Mouse (Mus musculus) neutrophil, adult 5-6 weeks (primary cell): ENCODE measurements around the gene Epb41l5. TPM values are rescaled to one million over a fixed set of nuclear protein-coding genes. Genes with fewer than 3 reads are reported as not detected.

Experiments
- ATAC-seq: fragments of 151-379, 151-347 bp; 2 replicates; pipeline ENCODE4 v1.8.0; 2017; ENCODE audit warnings: mild to moderate bottlenecking, moderate TSS enrichment; ENCODE audit not compliant: insufficient number of reproducible peaks, poor library complexity, low FRiP score, severe bottlenecking; ENCODE audit errors: extremely low read depth
- total RNA-seq: library from RNA; stranded (forward); fragments of 200-1000 nt; gene quantifications from 2 replicates; pipeline ENCODE4 v1.2.3, GENCODE M21; 2017

Epb41l5 gene
- total RNA-seq, 1 experiment from 2014 or later: 2.9 TPM

DNA sequence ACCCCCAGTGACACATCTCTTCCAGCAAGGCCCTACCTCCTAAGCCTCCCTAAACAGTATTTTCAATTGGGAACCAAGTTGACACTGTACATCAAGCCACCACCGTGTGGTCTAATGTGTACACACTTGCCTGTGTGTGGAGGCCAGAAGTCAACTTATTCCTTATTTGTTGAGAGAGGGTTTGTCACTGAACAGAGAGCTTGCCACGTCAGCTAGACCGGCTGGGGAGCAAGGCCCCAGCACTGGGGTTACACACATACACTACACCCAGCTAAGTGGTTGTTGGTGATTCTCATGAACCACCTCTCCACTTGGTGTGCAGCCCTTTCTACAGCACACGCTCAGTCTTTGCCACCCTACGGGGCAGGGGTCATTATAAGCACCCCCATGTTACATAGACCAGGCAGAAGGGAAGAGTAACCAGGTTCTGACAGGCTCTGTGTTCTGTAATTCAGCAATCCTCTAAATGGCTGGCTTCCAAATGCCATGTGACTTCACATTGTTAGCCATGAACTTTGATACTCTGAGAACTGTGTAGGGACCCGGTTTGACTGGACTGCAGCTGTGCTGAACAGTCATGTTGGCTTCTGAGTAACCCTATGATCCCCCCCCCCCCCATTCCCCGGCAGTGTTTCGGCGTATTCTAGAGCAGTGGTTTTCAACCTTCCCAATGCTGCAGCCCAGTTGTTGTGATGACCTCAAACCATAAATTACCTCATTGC is 107.8 kb downstream of the Epb41l5 start:
- ATAC-seq: no peak

DNA sequence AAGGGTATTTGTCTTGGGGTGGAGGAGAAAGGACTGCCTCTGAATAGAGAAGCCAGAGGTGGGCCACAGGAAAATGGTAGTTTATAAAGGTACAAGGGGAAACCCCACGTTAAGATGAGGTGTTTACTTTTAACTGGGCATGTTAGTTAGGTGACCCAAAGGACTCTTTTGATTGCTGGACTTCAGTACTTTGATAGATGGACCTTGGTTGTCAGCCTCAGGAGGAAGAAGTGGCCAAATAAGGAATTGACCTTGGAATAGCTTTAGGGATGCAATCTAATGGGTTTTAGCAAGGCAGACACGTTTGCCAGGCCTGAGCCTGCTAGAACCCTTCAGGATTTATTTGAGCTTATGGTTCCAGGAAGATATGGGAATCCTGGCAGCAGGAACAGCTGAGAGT is 109.5 kb downstream of the Epb41l5 start:
- no peak for ATAC-seq

DNA sequence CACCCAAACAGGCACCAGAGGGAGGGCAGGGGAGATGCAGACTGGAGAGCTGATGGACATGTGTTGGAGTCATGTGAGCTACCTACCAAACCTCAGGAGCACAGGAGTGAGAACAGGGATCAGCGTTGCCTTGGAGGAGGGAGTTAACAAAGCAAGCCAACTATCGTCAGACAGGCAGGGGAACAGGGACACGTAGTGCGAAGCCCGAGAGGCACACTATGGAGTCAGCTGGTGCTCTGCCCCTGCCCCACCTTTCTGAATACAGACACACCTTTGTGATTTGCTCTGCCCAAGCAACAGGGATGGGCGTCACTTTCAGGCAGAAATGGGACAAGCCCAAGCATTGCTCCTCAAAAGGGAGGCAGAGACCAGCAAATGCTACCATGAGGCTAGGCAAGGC is 111.1 kb downstream of the Epb41l5 start:
- no peak for ATAC-seq

DNA sequence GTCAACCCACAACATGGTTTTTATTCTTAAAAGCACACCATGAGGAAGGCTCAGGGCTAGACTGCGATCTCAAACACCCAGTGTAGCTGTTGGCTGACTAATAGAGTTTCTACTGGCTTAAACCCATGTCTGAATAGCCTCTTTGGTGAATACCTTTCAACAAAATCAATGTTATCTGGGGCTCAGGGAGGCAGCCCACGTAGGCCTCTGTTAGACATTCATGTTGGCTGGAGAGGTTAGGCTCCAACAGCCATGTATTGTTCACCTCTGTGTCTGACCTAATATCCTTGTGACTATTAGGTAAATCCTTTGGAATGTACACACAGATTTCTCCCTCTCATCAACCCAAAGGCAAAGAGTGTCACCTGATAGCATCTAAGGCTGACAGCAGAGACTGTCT is 112.7 kb downstream of the Epb41l5 start:
- no peak for ATAC-seq

DNA sequence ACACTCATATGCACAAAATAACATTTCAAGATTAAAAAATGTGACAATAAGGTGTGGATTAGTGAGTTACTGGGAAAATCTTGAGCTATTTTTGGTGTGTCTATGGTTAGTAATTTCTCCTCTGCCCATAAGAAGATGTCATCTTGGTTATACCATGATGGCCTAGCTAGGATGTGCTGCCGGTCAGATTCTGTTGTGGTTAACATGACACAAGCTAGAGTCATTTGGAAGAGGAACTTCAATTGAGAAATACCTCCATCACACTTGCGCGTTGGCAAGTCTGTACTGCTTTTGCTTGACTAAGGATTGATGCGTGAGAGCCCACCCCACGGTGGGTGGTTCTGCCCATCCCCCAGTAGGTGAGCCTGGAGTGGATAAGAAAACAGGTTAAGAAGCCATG is 114.5 kb downstream of the Epb41l5 start:
- ATAC-seq: peak; percentile 84

DNA sequence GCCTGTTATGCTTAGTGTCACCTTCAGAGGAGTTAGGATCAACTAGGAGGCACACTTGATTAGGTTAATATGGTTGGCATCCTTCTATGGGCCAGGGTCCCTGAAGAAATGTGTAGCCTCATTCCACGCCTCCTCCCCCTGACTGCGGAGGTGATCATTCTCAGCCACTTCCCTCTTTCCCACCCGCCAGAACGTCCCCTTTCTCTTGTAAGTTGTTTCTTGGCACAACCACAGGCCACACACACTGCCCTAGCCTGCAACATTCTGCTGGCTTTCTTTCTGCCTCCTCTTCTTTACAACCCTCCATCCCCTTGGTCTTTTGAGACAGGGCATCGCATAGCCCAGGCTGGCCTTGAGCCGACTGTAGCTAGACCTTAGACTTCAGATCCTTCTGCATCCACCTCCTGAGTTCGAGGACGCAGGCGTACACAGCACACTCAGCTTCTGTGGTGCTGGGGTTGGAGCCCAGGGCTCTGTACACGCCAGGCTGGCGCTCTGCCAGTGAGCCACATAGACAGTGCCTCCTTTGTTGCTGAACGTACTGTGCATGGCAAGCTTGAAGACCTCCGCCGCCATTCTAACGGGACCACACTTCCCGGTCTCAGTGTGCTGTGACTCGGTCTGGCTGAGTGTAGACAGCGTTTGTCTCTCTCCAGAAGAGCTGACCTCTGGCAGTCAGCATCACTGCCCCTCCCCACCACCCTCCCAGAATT is 115.6 kb downstream of the Epb41l5 start:
- ATAC-seq: no peak

DNA sequence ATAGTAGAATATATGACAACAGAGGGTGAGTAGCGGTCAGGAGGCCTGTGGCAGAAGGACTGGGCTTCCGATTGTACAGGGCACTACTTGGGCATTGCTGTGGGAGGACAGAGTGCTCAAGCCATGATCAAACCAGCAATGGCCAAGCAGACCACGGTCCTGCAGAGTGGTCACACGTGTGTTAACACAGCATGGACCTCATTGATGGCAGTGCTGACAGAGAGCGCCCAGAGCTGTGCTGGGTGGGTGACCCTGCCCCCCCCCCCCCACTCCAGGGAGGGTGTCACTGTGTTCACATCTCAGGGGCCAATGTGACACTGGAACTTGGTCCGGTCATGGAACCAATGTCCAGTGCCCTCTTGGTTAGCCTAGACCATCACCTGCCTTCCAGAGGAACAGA is 116.6 kb downstream of the Epb41l5 start:
- ATAC-seq: no peak

DNA sequence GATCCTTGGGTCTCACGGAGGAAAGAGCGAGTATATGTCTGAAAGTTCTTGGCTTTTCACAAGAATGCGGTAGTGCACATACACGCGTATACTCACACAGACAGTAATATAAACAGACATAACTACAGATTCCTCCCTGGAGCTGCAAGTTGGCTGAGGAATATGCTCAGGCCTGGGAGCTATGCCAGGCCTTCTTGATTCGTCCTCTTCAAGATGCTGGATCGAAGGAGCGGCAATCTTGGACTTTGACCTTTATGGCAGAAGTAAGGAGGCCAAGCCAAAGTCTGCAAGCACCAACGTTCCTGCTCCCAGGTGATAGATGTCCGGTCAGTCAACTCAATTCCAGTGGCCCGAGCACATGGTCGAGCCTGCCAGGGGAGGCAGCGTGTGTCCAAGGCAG is 117.9 kb downstream of the Epb41l5 start:
- no peak for ATAC-seq

DNA sequence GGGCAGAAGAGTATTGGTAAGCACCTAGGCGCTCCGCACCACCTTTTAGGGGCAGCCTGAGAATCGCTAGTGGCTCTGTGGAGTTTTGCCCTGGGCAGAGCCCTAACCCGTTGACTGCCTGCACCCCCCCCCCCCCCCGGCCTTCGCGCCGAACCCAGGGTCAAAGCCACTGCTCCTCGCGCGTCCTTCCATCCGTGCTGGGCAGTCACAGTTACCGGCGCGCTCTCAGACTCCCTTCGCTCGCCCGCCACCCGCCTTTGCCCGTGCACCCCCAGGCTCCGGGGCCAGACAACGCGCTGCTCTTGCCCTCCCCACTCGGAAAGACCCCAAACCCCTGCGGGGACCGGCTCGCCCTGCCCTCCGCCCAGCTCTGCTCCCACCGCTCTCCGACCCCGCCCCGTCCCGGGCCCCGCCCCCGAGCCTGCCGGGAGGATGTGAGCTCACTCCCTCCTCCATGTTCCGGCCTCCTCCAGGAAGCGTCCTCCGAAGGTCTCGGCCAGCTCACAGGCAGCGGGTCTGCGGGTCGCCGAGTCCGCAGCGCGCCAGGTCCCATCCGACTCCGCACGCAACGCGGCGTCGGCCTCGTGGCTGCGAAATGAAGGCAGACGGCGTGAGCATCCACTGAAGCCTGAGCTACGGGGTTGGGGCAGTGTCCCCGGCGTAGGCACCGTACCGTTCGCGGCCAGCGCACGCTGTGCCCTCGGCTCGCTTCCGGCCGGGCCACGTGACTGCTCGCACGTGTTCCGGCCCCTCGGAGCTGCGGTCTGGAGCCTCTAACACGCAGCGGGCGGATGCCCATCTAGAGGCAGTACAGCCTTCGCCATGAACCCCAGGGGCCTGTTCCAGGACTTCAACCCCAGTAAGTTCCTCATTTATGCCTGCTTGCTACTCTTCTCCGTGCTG is 122.9 kb downstream of the Epb41l5 start, which contains the start of gene Tmem185b:
Gene Tmem185b (plus strand): TSS at position 472 of the 903 bp plus-strand sequence.
- ATAC-seq: peak; percentile 74

DNA sequence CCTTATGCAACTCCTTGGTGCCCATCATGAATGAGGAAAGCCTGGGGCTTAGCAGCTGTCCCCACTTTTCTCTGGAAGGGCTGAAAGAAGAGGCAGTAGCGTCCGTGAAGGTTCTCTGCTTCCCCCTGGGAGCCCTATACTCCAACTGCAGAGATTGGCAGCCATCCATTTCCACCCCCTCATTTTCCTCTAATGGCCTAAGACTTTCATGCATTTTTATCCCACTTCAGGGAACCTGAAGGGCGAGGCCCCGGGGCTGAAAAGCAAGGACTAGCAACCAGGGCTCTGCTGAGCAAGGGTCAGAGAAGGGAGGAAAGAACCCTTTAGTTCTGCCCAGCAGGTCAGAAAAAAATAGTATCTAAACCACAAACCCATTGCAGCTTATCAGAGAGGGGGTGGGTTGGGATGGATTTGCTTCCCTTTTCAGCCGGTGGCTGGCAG is 123.8 kb downstream of the Epb41l5 start:
- no peak for ATAC-seq

DNA sequence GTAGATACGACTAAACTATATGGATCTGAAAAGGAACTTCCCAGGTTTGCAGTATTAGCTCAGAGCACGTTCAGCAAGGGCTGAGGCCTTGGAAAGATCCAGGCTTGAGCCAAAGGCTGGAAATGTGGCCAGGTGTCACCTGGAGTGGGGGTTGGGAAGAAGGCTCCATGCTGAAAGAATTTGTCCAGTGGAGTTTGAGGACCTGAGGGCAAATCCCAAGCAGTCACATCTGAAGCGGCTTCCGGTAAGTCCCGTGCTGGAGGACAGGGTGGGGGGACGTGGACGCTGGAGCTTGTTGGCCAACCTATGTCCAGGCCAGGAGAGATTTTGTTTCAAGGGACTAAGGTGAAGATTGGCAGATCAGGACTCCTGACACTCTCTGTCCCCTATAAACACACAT is 125.0 kb downstream of the Epb41l5 start:
- no peak for ATAC-seq

DNA sequence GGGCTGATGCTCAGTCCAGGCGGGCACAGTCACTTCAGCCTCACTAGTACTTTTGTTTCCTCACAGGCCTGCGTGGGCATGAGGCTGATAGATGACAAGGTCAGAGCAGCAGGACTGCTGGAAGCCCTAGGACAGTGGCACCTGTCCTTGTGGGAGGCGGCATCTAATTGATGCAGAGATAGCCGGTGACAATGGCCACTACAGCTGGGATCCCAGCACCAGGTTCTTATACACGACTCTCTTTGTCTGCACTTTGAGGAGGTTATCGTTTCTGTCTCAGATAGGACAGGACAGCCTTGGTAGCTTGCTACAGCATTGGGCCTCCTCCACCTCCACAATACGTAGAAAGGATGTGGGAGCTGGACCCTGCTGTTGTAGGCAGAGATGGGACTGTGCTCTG is 125.4 kb downstream of the Epb41l5 start:
- no peak for ATAC-seq

DNA sequence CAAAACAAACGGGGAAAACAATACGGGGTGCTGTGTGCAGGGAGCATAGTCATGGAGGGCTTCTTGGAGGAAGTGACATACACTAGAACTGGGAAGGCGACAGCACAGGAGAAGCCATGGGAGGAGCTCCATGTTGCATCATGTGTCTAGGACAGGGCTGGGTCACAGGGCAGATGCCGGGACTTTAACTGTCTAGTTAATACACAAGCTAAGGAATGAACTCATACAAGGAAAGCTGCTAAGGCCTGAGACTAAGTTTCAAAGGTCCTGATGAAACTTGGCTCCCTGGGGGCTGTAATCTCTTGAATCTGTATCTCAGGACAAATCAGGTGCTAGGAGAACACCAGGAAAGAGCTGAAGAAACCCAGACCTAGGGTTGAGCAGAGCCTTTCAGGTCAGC is 126.1 kb downstream of the Epb41l5 start:
- ATAC-seq: no peak

DNA sequence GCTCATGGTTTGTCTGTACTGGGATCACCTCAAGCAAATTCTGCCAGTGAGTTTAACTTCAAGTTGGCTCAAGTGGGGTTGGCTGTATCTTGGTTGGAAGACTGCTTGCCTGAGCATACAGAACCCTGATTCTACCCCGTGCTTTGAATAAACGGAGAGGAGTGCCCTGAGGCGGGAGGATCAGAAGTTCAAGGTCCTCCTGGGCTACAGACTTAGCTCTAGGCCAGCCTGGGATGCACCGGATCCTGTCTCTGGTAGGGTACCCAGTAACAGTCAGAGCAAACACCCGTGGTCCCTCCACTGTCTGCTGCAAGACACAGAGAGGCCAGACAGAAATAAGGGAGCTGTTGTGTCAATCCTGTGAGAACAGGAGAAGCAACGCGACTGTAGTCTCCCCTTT is 127.1 kb downstream of the Epb41l5 start:
- ATAC-seq: no peak

DNA sequence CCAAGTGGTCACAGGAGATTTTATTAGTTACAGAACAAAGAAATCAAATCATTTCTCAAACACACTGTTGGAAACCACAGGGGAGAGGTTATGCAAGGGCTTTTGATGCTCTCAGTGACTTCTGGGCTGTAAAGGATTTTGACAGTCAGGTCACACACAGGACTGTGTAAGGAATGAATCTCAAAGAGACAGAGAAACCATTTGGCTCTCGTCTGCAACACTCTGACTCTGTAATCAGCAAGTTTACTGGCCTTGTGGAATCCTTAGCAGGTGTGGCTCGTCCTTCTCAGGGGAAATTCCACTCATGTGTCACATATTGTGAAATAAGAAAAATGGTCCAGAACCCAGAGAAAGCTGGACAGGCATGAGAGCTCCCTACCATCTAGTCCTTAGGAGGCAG is 127.8 kb downstream of the Epb41l5 start:
- no peak for ATAC-seq

DNA sequence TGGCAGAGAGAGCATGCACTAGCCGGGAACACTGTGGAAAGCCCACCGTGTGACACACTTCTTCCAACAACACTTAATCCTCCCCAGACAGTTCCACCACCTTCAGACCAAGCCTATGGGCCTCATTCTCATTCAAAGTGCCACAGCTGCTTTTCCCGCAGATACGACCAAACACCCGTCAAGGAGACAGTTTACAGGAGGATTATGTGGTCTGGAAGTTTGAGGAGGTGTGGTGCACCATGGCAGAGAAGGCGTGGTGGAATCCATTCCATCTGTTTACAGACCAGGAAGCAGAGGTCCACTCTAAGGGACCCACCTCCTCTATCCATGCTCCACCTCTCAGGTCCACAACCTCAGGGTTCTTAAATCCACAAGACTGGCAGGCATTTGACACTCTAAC is 129.5 kb downstream of the Epb41l5 start:
- no peak for ATAC-seq

DNA sequence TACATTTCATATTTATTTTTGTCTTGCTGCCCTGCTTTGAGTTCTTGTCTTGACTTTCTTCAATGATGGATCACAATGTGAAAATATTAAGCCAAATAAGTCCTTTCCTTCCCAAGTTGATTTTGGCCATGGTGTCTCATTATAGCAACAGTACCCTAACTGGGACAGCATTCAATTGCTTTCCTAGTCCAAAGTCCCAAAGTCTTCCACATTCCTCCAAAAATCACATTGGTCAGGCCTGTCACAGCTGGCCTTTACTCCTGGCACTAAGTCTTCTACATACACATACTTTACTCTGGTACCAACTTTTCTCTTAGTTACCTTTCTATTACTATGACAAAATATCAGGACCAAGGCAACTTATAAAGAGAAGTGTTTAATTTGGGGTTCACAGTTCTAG is 130.0 kb downstream of the Epb41l5 start:
- ATAC-seq: no peak

DNA sequence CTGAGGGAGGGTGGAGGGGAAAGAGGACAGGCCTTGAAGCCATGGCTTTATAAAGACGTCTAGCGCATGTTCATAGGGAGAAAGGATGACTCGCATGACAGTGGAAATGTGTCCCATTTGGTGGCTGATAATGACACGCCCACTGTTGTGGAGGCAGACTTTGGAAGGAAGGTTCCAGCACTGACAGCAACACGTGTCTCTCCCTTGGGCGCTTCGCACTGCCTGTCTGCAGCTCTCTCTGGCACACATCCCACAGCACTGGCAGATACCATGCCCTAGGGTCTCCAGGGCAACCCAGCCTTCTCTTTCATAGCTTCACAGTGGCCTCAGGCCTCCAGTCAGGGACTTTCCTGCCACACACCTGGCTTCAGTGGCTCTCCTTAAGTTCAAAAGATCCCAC is 130.7 kb downstream of the Epb41l5 start:
- ATAC-seq: no peak

DNA sequence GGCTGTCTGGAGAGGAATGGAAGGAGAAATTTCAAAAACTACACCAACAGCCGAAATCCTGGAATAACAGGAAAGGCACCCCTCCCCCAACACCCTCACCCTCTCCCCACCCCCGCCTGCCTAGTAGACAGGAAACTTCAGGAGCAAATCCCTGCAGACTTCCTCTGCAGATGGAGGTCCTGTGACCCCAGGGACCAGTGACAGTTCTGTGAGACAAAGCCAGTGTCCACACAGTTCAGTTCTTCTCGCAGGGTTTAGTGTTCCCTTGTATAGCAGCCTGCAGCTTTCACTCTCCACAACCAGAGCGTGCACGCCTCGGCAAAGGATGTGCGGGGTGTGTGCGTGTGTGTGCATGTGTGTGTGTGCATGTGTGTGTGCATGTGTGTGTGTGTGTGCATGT is 137.9 kb downstream of the Epb41l5 start:
- ATAC-seq: no peak

DNA sequence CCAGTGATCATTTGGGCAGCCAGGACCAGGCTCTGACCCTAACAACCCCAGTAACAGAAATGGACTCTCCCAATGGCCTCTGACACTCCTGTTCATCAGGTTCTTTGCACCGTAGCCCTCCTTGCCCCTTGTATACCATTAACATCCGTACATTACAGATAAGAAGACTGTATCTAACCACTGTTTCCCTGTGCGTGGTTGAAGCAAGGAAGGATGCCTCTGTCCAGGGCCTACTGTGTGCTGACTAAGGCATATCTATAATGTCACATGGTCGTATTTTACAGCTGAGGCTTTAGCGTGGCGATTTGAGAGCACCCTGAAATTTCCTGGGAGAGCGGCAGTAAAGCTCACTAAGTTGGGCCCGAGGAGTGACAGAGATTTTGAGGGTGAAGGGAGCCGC is 138.4 kb downstream of the Epb41l5 start:
- no peak for ATAC-seq
